Mouse (Mus musculus): Measurements from ENCODE around the gene Pdpk1. TPM values are rescaled to one million over a fixed set of nuclear protein-coding genes. Genes with fewer than 3 reads are reported as not detected.

The Pdpk1 gene
- polyA plus RNA-seq, 1 experiment, result 12.7 TPM

GRCm38 (mm10) chr17:24030551-24030950 lies 120.2 kb downstream of the Pdpk1 start:
- 86% methylated on average over 22 of the region's 22 CpGs for WGBS

GRCm38 (mm10) chr17:24029477-24029876 lies 121.2 kb downstream of the Pdpk1 start:
- H3K27ac ChIP-seq (ENCODE audit: insufficient read depth, low read depth, low read length), result no peak overlapping the region
- no peaks in the 10 kb centered on the region; the same call in 1 of the 2 replicates for H3K4me1 ChIP-seq (ENCODE audit: control insufficient read depth, insufficient read depth, insufficient read length, low read length)
- no peaks in the 10 kb centered on the region for H3K36me3 ChIP-seq (ENCODE audit: control insufficient read depth, insufficient read depth, low read length)
- no peaks in the 10 kb centered on the region for H3K27me3 ChIP-seq (ENCODE audit: control insufficient read depth, insufficient read depth, low read length)
- WGBS, result 79% methylated on average over 7 of the region's 7 CpGs
- H3K4me3 ChIP-seq (ENCODE audit: low read depth, low read length), result no peak overlapping the region
- no peak for TF ChIP-seq CTCF (IDR thresholded peaks at IDR 0.05; ENCODE audit: extremely low read depth, insufficient read length, insufficient replicate concordance, low read depth, low read length)
- no peak for TF ChIP-seq POLR2A (IDR thresholded peaks at IDR 0.05; ENCODE audit: low read depth, low read length)

More at GRCm38 (mm10) chr17:24030551-24030950, 120.2 kb downstream of the Pdpk1 start:
- no peak overlapping the region for H3K4me3 ChIP-seq (ENCODE audit: low read depth, low read length)
- H3K27me3 ChIP-seq (ENCODE audit: control insufficient read depth, insufficient read depth, low read length), result no peaks in the 10 kb centered on the region
- no peaks in the 10 kb centered on the region for H3K36me3 ChIP-seq (ENCODE audit: control insufficient read depth, insufficient read depth, low read length)
- TF ChIP-seq POLR2A (IDR thresholded peaks at IDR 0.05; ENCODE audit: low read depth, low read length), result no peak
- TF ChIP-seq CTCF (IDR thresholded peaks at IDR 0.05; ENCODE audit: extremely low read depth, insufficient read length, insufficient replicate concordance, low read depth, low read length), result no peak
- no peak overlapping the region for H3K27ac ChIP-seq (ENCODE audit: insufficient read depth, low read depth, low read length)
- no peaks in the 10 kb centered on the region; the same call in 1 of the 2 replicates for H3K4me1 ChIP-seq (ENCODE audit: control insufficient read depth, insufficient read depth, insufficient read length, low read length)

Other genes starting within 250 kb of the Pdpk1 start
- gene Dcpp3, start 233.5 kb downstream of the Pdpk1 start, polyA plus RNA-seq (2012; rRNA removed), result not detected in 2 replicates
- not detected in 2 replicates for gene Sbp, start 209.3 kb downstream of the Pdpk1 start, polyA plus RNA-seq (2012; rRNA removed)
- gene Sbpl, start 195.7 kb downstream of the Pdpk1 start, polyA plus RNA-seq (2012; rRNA removed), result not detected in 2 replicates
- gene Prss30, start 170.4 kb downstream of the Pdpk1 start, polyA plus RNA-seq (2012; rRNA removed), result 22.9 and 150 TPM in 2 replicates
- 0.06 and 0.25 TPM in 2 replicates for gene Prss22, start 152.8 kb downstream of the Pdpk1 start, polyA plus RNA-seq (2012; rRNA removed)
- 3.9 and 4.0 TPM in 2 replicates for gene Prss27, start 112.8 kb downstream of the Pdpk1 start, polyA plus RNA-seq (2012; rRNA removed)
- gene Kctd5, start 77.4 kb downstream of the Pdpk1 start, polyA plus RNA-seq (2012; rRNA removed), result 51.8 and 74.6 TPM in 2 replicates
- 61.6 and 187 TPM in 2 replicates for gene Amdhd2, start 12.8 kb upstream of the Pdpk1 start, polyA plus RNA-seq (2012; rRNA removed)
- gene Atp6v0c, start 18.8 kb upstream of the Pdpk1 start, polyA plus RNA-seq (2012; rRNA removed), result 549 and 948 TPM in 2 replicates
- gene Tbc1d24, start 54.6 kb upstream of the Pdpk1 start, polyA plus RNA-seq (2012; rRNA removed), result 11.4 and 62.9 TPM in 2 replicates
- 1.3 and 1.6 TPM in 2 replicates for gene Ntn3, start 58.6 kb upstream of the Pdpk1 start, polyA plus RNA-seq (2012; rRNA removed)
- 4.2 and 4.6 TPM in 2 replicates for gene Tedc2, start 69.9 kb upstream of the Pdpk1 start, polyA plus RNA-seq (2012; rRNA removed)
- gene Ccnf, start 100.6 kb upstream of the Pdpk1 start, polyA plus RNA-seq (2012; rRNA removed), result 4.1 and 8.4 TPM in 2 replicates
- 0.01 TPM in 1 of 2 replicates, not detected in the other for gene Abca17, start 200.1 kb upstream of the Pdpk1 start, polyA plus RNA-seq (2012; rRNA removed)
- 14.2 and 37.0 TPM in 2 replicates for gene Abca3, start 201.0 kb upstream of the Pdpk1 start, polyA plus RNA-seq (2012; rRNA removed)

Data from small intestine, adult 2 months (tissue).